Mouse (Mus musculus): Measurements from ENCODE around the gene Zfand5. TPM values are rescaled to one million over a fixed set of nuclear protein-coding genes. Genes with fewer than 3 reads are reported as not detected.

Zfand5 gene
- polyA plus RNA-seq, 2 experiments, result 16.5 to 36.4 TPM

DNA sequence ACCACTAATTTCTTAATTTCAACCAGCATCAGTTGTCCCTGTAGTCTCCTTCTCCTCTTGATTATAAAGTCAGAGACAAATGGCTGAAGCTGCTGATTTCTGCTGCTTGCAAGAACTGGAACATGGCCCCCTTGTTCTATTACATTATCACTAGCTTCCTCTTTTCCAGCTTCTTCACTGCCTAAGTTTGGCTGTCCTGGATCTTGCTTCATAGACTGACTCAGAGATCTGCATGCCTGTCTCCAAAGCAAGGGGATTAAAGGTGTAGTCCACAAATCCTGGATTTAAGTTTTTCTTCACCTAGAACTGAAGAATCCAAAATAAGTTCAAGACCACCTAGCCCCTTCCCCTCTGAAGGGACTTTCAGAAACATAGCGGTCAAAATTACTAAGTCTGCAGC is 47.5 kb downstream of the Zfand5 start:
- Histone ChIP-seq H3K9me3 (ENCODE audit: control insufficient read depth, low read length) (no peaks in the 10 kb centered on the region), H3K27ac (no peak overlapping the region), H3K27me3 (ENCODE audit: control insufficient read depth, insufficient read depth, low read length) (no peaks in the 10 kb centered on the region), H3K36me3 (replicated peaks; ENCODE audit: control insufficient read depth, insufficient read depth, low read depth) (no peaks in the 10 kb centered on the region), H3K9ac (replicated peaks) (no peak overlapping the region), H3K4me2 (ENCODE audit: low read depth) (no peak overlapping the region), H3K4me1 (replicated peaks; ENCODE audit: control insufficient read depth in 2 of 2, insufficient read depth in 2 of 2, low read length in 1 of 2) (no peaks in the 10 kb centered on the region), H3K4me3 (ENCODE audit: insufficient read depth in 1 of 2, low read depth in 2 of 2, low read length in 2 of 2) (no peak overlapping the region)
- no peak for DNase-seq (ENCODE audit: low read depth in 3 of 3, low spot score in 3 of 3)
- WGBS (ENCODE audit: insufficient replicate concordance), result 72% methylated on average over 1 of the region's 1 CpGs
- ATAC-seq (ENCODE audit: insufficient read depth), result no peak
- TF ChIP-seq CTCF (IDR thresholded peaks at IDR 0.05; ENCODE audit: low read depth), result no peak
- no peak for TF ChIP-seq EP300 (IDR thresholded peaks at IDR 0.05; ENCODE audit: low read depth)

DNA sequence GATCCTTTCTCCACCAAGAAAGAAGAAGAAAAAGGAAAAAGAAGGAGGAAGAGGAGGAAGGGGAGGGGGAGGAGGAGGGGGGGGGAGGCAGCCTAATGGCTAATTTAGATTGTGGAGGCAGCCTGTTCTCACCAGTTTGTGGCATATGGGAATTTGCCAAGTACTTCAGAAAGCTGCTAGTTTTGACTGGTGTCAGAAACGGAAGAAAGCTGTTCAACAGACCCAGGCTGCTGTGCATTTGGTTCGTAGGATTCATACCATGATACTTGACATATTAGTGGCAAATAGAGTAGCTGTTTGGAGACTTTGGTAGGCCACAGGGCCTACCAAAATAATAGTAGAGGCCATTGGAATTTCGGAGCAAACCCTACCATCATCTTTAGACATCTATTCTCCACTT is 53.3 kb downstream of the Zfand5 start:
- TF ChIP-seq CTCF (IDR thresholded peaks at IDR 0.05; ENCODE audit: low read depth), result no peak
- no peak for TF ChIP-seq EP300 (IDR thresholded peaks at IDR 0.05; ENCODE audit: low read depth)
- Histone ChIP-seq H3K27me3 (ENCODE audit: control insufficient read depth, insufficient read depth, low read length) (no peaks in the 10 kb centered on the region), H3K27ac (no peak overlapping the region), H3K4me3 (ENCODE audit: insufficient read depth in 1 of 2, low read depth in 2 of 2, low read length in 2 of 2) (no peak overlapping the region), H3K9me3 (ENCODE audit: control insufficient read depth, low read length) (no peaks in the 10 kb centered on the region), H3K9ac (replicated peaks) (no peak overlapping the region), H3K36me3 (replicated peaks; ENCODE audit: control insufficient read depth, insufficient read depth, low read depth) (no peaks in the 10 kb centered on the region), H3K4me1 (replicated peaks; ENCODE audit: control insufficient read depth in 2 of 2, insufficient read depth in 2 of 2, low read length in 1 of 2) (no peaks in the 10 kb centered on the region), H3K4me2 (ENCODE audit: low read depth) (no peak overlapping the region)
- ATAC-seq (ENCODE audit: insufficient read depth) (no peak), DNase-seq (ENCODE audit: low read depth in 3 of 3, low spot score in 3 of 3) (no peak)
- 62% methylated on average over 3 of the region's 3 CpGs for WGBS (ENCODE audit: insufficient replicate concordance)

DNA sequence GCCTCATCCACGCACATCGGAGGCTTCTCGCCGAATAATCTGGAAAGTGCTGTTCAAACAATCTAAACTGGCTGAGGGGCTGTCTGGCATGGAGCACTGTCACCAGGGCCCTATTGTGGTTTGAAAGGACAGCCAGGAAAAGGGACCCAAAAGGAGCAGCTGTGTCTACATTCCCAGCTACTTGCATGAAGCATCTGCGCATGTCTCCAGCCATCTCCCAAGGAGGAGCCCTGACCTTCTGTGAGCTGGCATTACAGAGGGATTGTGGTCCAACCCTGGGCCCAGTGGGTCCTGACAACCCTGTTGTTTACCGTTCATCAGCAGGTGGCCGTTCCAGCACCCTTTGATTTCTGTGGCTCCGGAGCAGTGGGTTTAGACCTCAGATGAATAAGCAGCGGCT is 56.9 kb downstream of the Zfand5 start:
- Histone ChIP-seq H3K4me2 (ENCODE audit: low read depth) (no peak overlapping the region), H3K27ac (no peak overlapping the region), H3K9me3 (ENCODE audit: control insufficient read depth, low read length) (no peaks in the 10 kb centered on the region), H3K36me3 (replicated peaks; ENCODE audit: control insufficient read depth, insufficient read depth, low read depth) (no peaks in the 10 kb centered on the region), H3K9ac (replicated peaks) (no peak overlapping the region), H3K4me3 (ENCODE audit: insufficient read depth in 1 of 2, low read depth in 2 of 2, low read length in 2 of 2) (no peak overlapping the region), H3K27me3 (ENCODE audit: control insufficient read depth, insufficient read depth, low read length) (no peaks in the 10 kb centered on the region), H3K4me1 (replicated peaks; ENCODE audit: control insufficient read depth in 2 of 2, insufficient read depth in 2 of 2, low read length in 1 of 2) (no peaks in the 10 kb centered on the region)
- no peak for TF ChIP-seq EP300 (IDR thresholded peaks at IDR 0.05; ENCODE audit: low read depth)
- no peak for TF ChIP-seq CTCF (IDR thresholded peaks at IDR 0.05; ENCODE audit: low read depth)
- 71% methylated on average over 9 of the region's 9 CpGs for WGBS (ENCODE audit: insufficient replicate concordance)
- no peak for ATAC-seq (ENCODE audit: insufficient read depth)
- no peak for DNase-seq (ENCODE audit: low read depth in 3 of 3, low spot score in 3 of 3)

- ATAC-seq (ENCODE audit: insufficient read depth), result no peak
- Histone ChIP-seq H3K36me3 (replicated peaks; ENCODE audit: control insufficient read depth, insufficient read depth, low read depth) (no peaks in the 10 kb centered on the region), H3K9ac (replicated peaks) (no peak overlapping the region), H3K27me3 (ENCODE audit: control insufficient read depth, insufficient read depth, low read length) (no peaks in the 10 kb centered on the region), H3K4me1 (replicated peaks; ENCODE audit: control insufficient read depth in 2 of 2, insufficient read depth in 2 of 2, low read length in 1 of 2) (no peaks in the 10 kb centered on the region), H3K27ac (no peak overlapping the region), H3K4me2 (ENCODE audit: low read depth) (no peak overlapping the region), H3K4me3 (ENCODE audit: insufficient read depth in 1 of 2, low read depth in 2 of 2, low read length in 2 of 2) (no peak overlapping the region), H3K9me3 (ENCODE audit: control insufficient read depth, low read length) (no peaks in the 10 kb centered on the region)
- DNase-seq (ENCODE audit: low read depth in 3 of 3, low spot score in 3 of 3), result no peak
- 56% methylated on average over 5 of the region's 5 CpGs for WGBS (ENCODE audit: insufficient replicate concordance)
- TF ChIP-seq CTCF (IDR thresholded peaks at IDR 0.05; ENCODE audit: low read depth) (no peak), EP300 (IDR thresholded peaks at IDR 0.05; ENCODE audit: low read depth) (no peak)
Measured at GRCm38 (mm10) chr19:21329770-21330169, 57.7 kb downstream of the Zfand5 start.

DNA sequence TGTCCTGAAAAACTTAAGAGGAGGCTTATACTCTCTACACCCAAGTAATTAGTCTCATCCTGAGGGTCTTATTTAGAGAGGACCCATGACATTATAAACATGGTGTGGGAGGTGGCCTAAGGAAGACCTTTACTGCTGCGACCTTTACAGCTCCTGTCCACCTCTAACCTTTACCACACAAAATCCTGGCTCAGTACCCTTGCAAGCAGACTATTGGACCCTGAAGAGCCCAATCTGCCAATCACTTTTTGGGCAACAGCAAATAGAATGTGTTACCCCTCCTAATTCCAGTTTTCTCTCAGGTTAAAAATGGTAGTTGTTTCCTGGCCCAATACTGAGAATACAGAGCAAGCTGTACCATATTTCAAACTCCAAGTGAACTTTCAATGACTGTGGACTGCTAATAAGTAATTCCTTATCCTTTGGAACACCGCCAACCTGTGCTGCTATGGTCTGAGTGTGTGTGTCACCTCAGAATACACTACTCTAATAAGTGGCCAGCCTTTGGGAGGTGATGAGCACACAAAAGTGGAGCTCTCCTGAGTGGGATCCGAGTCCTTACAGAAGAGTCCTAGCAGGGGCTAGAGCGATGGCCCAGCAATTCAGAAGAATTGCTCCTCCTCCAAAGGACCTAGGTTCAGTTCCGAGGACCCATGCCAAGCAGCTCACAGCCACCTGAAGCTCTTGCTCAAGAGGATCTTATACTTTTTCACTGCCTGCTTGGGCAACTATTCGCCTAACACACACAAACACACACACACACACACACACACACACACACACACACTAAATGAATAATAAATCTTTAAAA is 58.4 kb downstream of the Zfand5 start:
- WGBS (ENCODE audit: insufficient replicate concordance), result 52% methylated on average over 6 of the region's 6 CpGs
- DNase-seq (ENCODE audit: low read depth in 3 of 3, low spot score in 3 of 3), result no peak
- Histone ChIP-seq H3K9ac (replicated peaks) (no peak overlapping the region), H3K36me3 (replicated peaks; ENCODE audit: control insufficient read depth, insufficient read depth, low read depth) (no peaks in the 10 kb centered on the region), H3K9me3 (ENCODE audit: control insufficient read depth, low read length) (no peaks in the 10 kb centered on the region), H3K4me3 (ENCODE audit: insufficient read depth in 1 of 2, low read depth in 2 of 2, low read length in 2 of 2) (no peak overlapping the region), H3K4me1 (replicated peaks; ENCODE audit: control insufficient read depth in 2 of 2, insufficient read depth in 2 of 2, low read length in 1 of 2) (no peaks in the 10 kb centered on the region), H3K27ac (no peak overlapping the region), H3K4me2 (ENCODE audit: low read depth) (no peak overlapping the region), H3K27me3 (ENCODE audit: control insufficient read depth, insufficient read depth, low read length) (no peaks in the 10 kb centered on the region)
- ATAC-seq (ENCODE audit: insufficient read depth), result no peak
- TF ChIP-seq CTCF (IDR thresholded peaks at IDR 0.05; ENCODE audit: low read depth) (no peak), EP300 (IDR thresholded peaks at IDR 0.05; ENCODE audit: low read depth) (no peak)
